Mouse (Mus musculus): Measurements from ENCODE around the gene Clcn6.

DNA sequence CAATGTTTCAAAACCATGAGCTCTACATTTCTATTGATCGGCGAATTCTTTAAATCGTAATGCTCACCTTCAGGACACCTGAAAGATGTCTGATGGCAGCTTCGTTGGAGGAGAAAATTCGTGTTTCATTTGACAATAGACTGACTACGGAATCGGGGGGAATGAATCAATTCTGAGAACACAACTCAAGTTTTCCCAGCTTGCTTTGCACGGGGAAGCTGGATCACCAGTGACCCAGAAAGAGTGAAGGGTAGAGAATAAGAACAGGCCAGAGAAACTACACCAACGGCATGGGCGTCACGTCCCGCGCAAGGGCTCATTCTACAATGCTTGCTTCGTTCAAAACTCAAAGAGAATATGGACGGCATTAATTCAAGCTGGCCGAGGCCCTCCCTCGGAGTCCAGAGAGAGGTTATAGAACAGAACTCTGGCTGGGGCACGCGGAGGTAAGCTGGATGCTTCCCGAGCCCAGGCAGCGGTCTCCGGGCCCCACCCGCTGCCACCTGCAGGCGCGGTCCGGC, 482 bp downstream of the Clcn6 start:
- no peak for TF ChIP-seq GATA1 (IDR thresholded peaks at IDR 0.05; ENCODE audit: low read length)
- TF ChIP-seq TAL1 (IDR thresholded peaks at IDR 0.05; ENCODE audit: low read length) = no peak

Measured in erythroblast, embryonic 14.5 days (primary cell).